Mouse (Mus musculus) urinary bladder, postnatal 25 days (tissue): Measurements from ENCODE around the gene Pnpla1.
"Not testable (repeated sequence)": the region's sequence is repeated elsewhere in the genome, so short reads cannot be mapped to it uniquely, and the experiment has no call there.

Experiments used
- DNase-seq: peaks from one replicate; pipeline ENCODE4 v3.0.0; 2022; ENCODE audit warnings: low spot score

The Pnpla1 gene

GRCm38 (mm10) chr17:28858205-28858604, at the start of gene Pnpla1:
Gene Pnpla1 (plus strand): TSS chr17:28858411.
- no peak for DNase-seq

- DNase-seq = no peak
These were observed 49.5 kb upstream of the Pnpla1 start for GRCm38 (mm10) chr17:28808714-28809113.

- DNase-seq = no peak
These were observed 48.9 kb upstream of the Pnpla1 start for GRCm38 (mm10) chr17:28809175-28809831.

GRCm38 (mm10) chr17:28812345-28812744, 45.9 kb upstream of the Pnpla1 start:
- DNase-seq = no peak

GRCm38 (mm10) chr17:28814529-28815097, 43.6 kb upstream of the Pnpla1 start:
- no peak for DNase-seq

- DNase-seq = no peak
These were observed 42.7 kb upstream of the Pnpla1 start for GRCm38 (mm10) chr17:28815384-28816004.

- DNase-seq = not testable (repeated sequence)
These were observed 41.9 kb upstream of the Pnpla1 start for GRCm38 (mm10) chr17:28816326-28816725.

- DNase-seq = no peak
These were observed 41.1 kb upstream of the Pnpla1 start for GRCm38 (mm10) chr17:28816875-28817811.

- DNase-seq = no peak
These were observed 38.0 kb upstream of the Pnpla1 start for GRCm38 (mm10) chr17:28820189-28820588.

- DNase-seq = no peak
These were observed 35.0 kb upstream of the Pnpla1 start for GRCm38 (mm10) chr17:28823004-28823745.

GRCm38 (mm10) chr17:28823749-28824148, 34.5 kb upstream of the Pnpla1 start:
- no peak for DNase-seq

- no peak for DNase-seq
These were observed 33.3 kb upstream of the Pnpla1 start for GRCm38 (mm10) chr17:28824896-28825295.

GRCm38 (mm10) chr17:28825359-28826041, 32.7 kb upstream of the Pnpla1 start:
- DNase-seq = no peak

- no peak for DNase-seq
These were observed 30.5 kb upstream of the Pnpla1 start for GRCm38 (mm10) chr17:28827665-28828231.

GRCm38 (mm10) chr17:28829120-28829519, 29.1 kb upstream of the Pnpla1 start:
- no peak for DNase-seq

GRCm38 (mm10) chr17:28831065-28831464, 27.1 kb upstream of the Pnpla1 start:
- no peak for DNase-seq

- no peak for DNase-seq
These were observed 26.2 kb upstream of the Pnpla1 start for GRCm38 (mm10) chr17:28832040-28832439.

GRCm38 (mm10) chr17:28832875-28833274, 25.3 kb upstream of the Pnpla1 start:
- DNase-seq = no peak

- no peak for DNase-seq
These were observed 23.5 kb upstream of the Pnpla1 start for GRCm38 (mm10) chr17:28834676-28835075.

GRCm38 (mm10) chr17:28837840-28838239, 20.4 kb upstream of the Pnpla1 start:
- no peak for DNase-seq

- DNase-seq = not testable (repeated sequence)
These were observed 16.3 kb upstream of the Pnpla1 start for GRCm38 (mm10) chr17:28841947-28842346.
